Mouse (Mus musculus) cortical plate, adult 2 months (tissue): ENCODE data around the gene Sfxn3.

Experiments used
- CTCF ChIP-seq: fragments of 200-500 bp; IDR thresholded peaks from 2 replicates; pipeline ENCODE4 v1.5.1; 2011; ENCODE audit warnings: mild to moderate bottlenecking, control low read depth, low read length; ENCODE audit not compliant: insufficient read depth; ENCODE audit errors: extremely low read depth
- POLR2A ChIP-seq: fragments of 200-500 bp; IDR thresholded peaks from 2 replicates; pipeline ENCODE4 v1.6.1; 2011; ENCODE audit warnings: mild to moderate bottlenecking, low read length, control low read depth; ENCODE audit not compliant: insufficient read depth; ENCODE audit errors: extremely low read depth

GRCm38 (mm10) chr19:45063565-45064292 is 16.4 kb downstream of the Sfxn3 start:
- TF ChIP-seq CTCF (peak; percentile 55), POLR2A (no peak)
